Mouse (Mus musculus) heart, adult 2 months (tissue): ENCODE results near the gene Itpr1.

ENCODE experiments used
- CTCF ChIP-seq: fragments of 200-600 bp; IDR thresholded peaks from 2 replicates; pipeline ENCODE4 v1.8.1; 2022; ENCODE audit warnings: antibody characterized with exemption, mild to moderate bottlenecking, moderate library complexity
- EP300 ChIP-seq: fragments of 200-500 bp; IDR thresholded peaks from 2 replicates; pipeline ENCODE4 v1.6.1; 2011; ENCODE audit warnings: low read depth, low read length, control low read depth; ENCODE audit not compliant: insufficient read depth
- POLR2A ChIP-seq: fragments of 200-500 bp; IDR thresholded peaks from 2 replicates; pipeline ENCODE4 v1.6.1; 2011; ENCODE audit warnings: mild to moderate bottlenecking, low read depth, low read length, control low read depth; ENCODE audit not compliant: insufficient read depth

- TF ChIP-seq POLR2A (no peak), EP300 (no peak), CTCF (no peak)
These were observed 24.7 kb downstream of the Itpr1 start for GRCm38 (mm10) chr6:108237585-108237984.
